Mouse (Mus musculus): ENCODE data around the gene Hook2. TPM values are rescaled to one million over a fixed set of nuclear protein-coding genes. Genes with fewer than 3 reads are reported as not detected.

Hook2 gene
- polyA plus RNA-seq, 1 experiment: 7.0 TPM

DNA sequence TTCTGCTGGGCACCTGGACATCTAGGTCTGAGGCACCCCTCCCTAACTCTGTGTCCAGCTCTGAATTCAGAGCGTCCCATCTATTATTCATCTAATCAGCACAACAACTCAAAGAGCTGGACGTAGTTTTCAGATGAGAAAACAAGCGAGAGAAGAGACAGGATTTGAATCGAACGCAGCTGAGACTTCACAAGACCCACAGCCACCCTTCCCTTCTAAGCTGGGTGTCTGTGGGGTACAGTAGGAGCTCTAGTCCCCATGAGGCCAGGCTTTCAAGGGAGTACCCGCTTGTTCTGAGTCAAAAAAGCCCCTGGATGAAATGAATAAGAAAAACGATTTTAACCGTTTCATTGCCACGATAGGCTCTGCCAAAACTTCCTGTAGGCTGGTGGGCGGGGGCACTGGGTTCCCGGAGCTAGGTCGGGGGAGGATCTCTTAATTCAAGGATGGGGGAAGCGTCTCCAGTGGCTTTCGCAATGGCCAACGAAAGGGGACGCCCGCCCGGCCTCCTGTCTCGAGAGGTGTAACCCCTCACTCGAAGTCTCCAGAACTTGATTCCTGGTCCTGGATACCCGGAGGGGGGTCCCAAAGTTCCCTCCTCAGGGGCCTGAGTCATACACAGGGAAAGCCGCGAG lies 5.2 kb upstream of the Hook2 start:
- H3K79me2 ChIP-seq (ENCODE audit: control insufficient read depth, insufficient read depth): no peaks in the 10 kb centered on the region
- TF ChIP-seq CEBPB (IDR thresholded peaks at IDR 0.05; ENCODE audit: low read depth) (peak; percentile 85), CTCF (IDR thresholded peaks at IDR 0.05; ENCODE audit: control insufficient read depth, insufficient read depth, insufficient read length) (no peak)
- no peaks in the 10 kb centered on the region for H3K36me3 ChIP-seq (ENCODE audit: control insufficient read depth, insufficient read depth)
- peak overlapping the region; percentile 16 for H3K4me3 ChIP-seq (ENCODE audit: insufficient read depth, poor library complexity, severe bottlenecking)
- no peaks in the 10 kb centered on the region for H3K27me3 ChIP-seq (ENCODE audit: control insufficient read depth, insufficient read depth, insufficient read length)
- H3K79me3 ChIP-seq (ENCODE audit: low read depth): no peaks in the 10 kb centered on the region
- peak overlapping the region; percentile 27 for H3ac ChIP-seq (ENCODE audit: control insufficient read depth, insufficient read length, low read depth)

DNA sequence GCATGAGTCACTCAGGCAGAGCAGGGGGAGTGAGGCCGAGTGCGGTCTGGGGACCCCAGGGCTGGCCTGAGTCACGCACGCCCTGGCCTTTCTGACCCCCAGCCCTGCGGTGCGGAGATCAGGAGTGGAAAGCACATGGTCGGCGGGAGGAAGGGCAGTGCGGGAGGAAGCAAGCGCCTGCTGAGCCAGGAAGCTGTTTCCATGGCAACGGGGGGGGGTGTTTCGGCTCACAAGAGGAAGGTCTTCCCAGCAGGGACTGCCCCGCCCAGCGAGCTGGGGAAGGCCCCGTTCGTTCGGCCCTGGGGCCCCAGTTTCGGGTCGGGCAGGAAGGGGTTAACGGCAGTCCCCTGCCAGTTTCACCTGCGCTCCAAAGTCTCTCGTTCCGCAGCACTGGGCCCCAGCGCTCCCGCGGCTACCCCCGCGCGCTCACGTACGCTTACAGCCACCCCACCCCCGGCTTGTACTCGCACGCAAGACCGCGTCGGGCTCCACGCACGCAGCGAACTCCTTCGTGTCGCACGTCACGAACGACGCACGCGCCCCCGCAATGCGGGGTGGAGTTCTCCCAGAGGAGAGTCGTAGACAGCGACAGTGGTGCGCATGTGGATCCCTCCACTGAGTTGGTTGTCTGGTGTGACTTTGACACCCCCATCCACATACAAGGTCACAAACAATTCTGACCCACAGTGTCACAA lies 4.6 kb upstream of the Hook2 start:
- no peaks in the 10 kb centered on the region for H3K79me3 ChIP-seq (ENCODE audit: low read depth)
- TF ChIP-seq MAX (IDR thresholded peaks at IDR 0.05): peak; percentile 94
- no peak for TF ChIP-seq CEBPB (IDR thresholded peaks at IDR 0.05; ENCODE audit: low read depth)
- TF ChIP-seq USF1 (IDR thresholded peaks at IDR 0.05; ENCODE audit: low read depth): no peak
- TF ChIP-seq MYOD1 (IDR thresholded peaks at IDR 0.05; ENCODE audit: control insufficient read depth, insufficient read length, low read depth): peak; percentile 44
- TF ChIP-seq FOSL1 (IDR thresholded peaks at IDR 0.05; ENCODE audit: insufficient read depth, low read length, poor library complexity, severe bottlenecking): peak; percentile 62
- TF ChIP-seq MYOG (IDR thresholded peaks at IDR 0.05; ENCODE audit: control insufficient read depth, extremely low read depth, insufficient read length): no peak
- no peak for TF ChIP-seq CTCF (IDR thresholded peaks at IDR 0.05; ENCODE audit: control insufficient read depth, insufficient read depth, insufficient read length)
- H3K36me3 ChIP-seq (ENCODE audit: control insufficient read depth, insufficient read depth): no peaks in the 10 kb centered on the region
- no peaks in the 10 kb centered on the region for H3K79me2 ChIP-seq (ENCODE audit: control insufficient read depth, insufficient read depth)
- peak overlapping the region; percentile 16 for H3K4me3 ChIP-seq (ENCODE audit: insufficient read depth, poor library complexity, severe bottlenecking)
- no peaks in the 10 kb centered on the region for H3K27me3 ChIP-seq (ENCODE audit: control insufficient read depth, insufficient read depth, insufficient read length)
- H3ac ChIP-seq (ENCODE audit: control insufficient read depth, insufficient read length, low read depth): peak overlapping the region; percentile 66

DNA sequence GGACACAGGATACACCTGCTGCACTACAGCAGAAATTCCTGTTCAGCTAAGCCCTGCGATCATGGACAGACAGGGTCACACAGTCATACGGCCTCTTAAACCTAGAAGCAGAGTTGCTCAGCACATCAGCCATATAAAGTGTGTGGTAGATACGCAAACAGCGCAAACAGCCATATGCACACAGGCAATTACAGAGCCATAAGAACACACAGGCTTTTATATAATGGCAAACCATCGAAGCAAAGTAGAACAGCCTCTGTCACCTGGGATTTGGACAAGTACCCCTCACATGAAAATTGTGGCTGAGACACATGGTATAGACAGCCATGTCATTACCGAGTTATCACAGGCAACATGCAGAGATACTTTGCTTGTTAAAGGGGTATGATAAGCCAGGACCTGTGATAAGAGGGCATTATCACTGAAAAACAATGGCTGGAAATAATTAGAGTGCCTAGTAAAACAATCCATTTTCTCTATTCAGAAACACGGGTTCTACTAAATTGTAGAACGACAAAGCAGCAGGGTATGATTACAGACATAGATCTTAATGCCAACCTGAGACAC lies 3.9 kb upstream of the Hook2 start:
- H3K79me3 ChIP-seq (ENCODE audit: low read depth): no peaks in the 10 kb centered on the region
- no peaks in the 10 kb centered on the region for H3K79me2 ChIP-seq (ENCODE audit: control insufficient read depth, insufficient read depth)
- no peak overlapping the region for H3K4me3 ChIP-seq (ENCODE audit: insufficient read depth, poor library complexity, severe bottlenecking)
- H3K27me3 ChIP-seq (ENCODE audit: control insufficient read depth, insufficient read depth, insufficient read length): no peaks in the 10 kb centered on the region
- no peak for TF ChIP-seq USF1 (IDR thresholded peaks at IDR 0.05; ENCODE audit: low read depth)
- no peak for TF ChIP-seq MAX (IDR thresholded peaks at IDR 0.05)
- TF ChIP-seq MYOD1 (IDR thresholded peaks at IDR 0.05; ENCODE audit: control insufficient read depth, insufficient read length, low read depth): no peak
- TF ChIP-seq FOSL1 (IDR thresholded peaks at IDR 0.05; ENCODE audit: insufficient read depth, low read length, poor library complexity, severe bottlenecking): no peak
- TF ChIP-seq CTCF (IDR thresholded peaks at IDR 0.05; ENCODE audit: control insufficient read depth, insufficient read depth, insufficient read length): no peak
- TF ChIP-seq MYOG (IDR thresholded peaks at IDR 0.05; ENCODE audit: control insufficient read depth, extremely low read depth, insufficient read length): no peak
- no peak for TF ChIP-seq CEBPB (IDR thresholded peaks at IDR 0.05; ENCODE audit: low read depth)
- H3ac ChIP-seq (ENCODE audit: control insufficient read depth, insufficient read length, low read depth): peak overlapping the region; percentile 66
- H3K36me3 ChIP-seq (ENCODE audit: control insufficient read depth, insufficient read depth): no peaks in the 10 kb centered on the region

DNA sequence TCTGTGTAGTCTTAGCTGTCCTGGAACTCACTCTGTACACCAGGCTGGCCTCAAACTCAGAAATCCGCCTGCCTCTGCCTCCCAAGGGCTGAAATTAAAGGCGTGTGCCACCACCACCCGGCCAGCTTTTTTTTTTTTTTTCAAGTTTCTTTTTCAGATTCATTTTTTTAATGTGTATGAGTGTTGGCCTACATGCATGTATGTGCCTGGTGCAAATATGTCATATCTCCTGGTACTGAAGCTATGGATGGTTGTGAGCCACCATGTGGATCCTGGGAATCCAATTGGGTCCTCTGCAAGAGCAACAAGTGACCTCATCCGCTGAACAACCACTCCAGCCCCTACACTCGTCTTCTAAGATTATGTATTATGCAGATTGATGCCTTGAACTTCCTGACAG lies 3.0 kb upstream of the Hook2 start:
- Histone ChIP-seq H3ac (ENCODE audit: control insufficient read depth, insufficient read length, low read depth) (no peak overlapping the region), H3K79me2 (ENCODE audit: control insufficient read depth, insufficient read depth) (no peaks in the 10 kb centered on the region), H3K79me3 (ENCODE audit: low read depth) (no peaks in the 10 kb centered on the region), H3K4me3 (ENCODE audit: insufficient read depth, poor library complexity, severe bottlenecking) (no peak overlapping the region), H3K36me3 (ENCODE audit: control insufficient read depth, insufficient read depth) (no peaks in the 10 kb centered on the region), H3K27me3 (ENCODE audit: control insufficient read depth, insufficient read depth, insufficient read length) (no peaks in the 10 kb centered on the region)
- no peak for TF ChIP-seq CEBPB (IDR thresholded peaks at IDR 0.05; ENCODE audit: low read depth)
- no peak for TF ChIP-seq USF1 (IDR thresholded peaks at IDR 0.05; ENCODE audit: low read depth)
- no peak for TF ChIP-seq MAX (IDR thresholded peaks at IDR 0.05)
- TF ChIP-seq MYOG (IDR thresholded peaks at IDR 0.05; ENCODE audit: control insufficient read depth, extremely low read depth, insufficient read length): no peak
- TF ChIP-seq FOSL1 (IDR thresholded peaks at IDR 0.05; ENCODE audit: insufficient read depth, low read length, poor library complexity, severe bottlenecking): no peak
- no peak for TF ChIP-seq CTCF (IDR thresholded peaks at IDR 0.05; ENCODE audit: control insufficient read depth, insufficient read depth, insufficient read length)
- TF ChIP-seq MYOD1 (IDR thresholded peaks at IDR 0.05; ENCODE audit: control insufficient read depth, insufficient read length, low read depth): no peak

DNA sequence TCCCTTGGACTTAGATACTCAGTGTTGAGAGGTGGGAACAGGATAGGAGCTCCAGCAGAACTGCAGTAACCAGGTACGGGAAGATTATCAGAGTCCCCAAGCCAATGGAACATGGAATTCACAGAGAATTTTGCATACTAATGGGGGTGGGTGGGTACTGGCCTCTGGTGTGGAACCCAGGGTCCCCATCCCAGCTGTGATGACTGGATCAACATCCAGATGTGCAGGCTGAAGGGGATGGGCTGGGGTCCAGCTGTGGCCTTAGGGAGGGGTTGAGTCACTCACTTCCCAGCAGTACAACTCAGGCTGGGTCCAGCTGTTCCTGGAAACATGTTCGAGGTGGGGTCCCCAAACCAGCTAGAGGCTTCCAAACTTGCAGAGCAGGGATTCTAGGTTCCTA lies 2.5 kb upstream of the Hook2 start:
- H3ac ChIP-seq (ENCODE audit: control insufficient read depth, insufficient read length, low read depth): no peak overlapping the region
- no peaks in the 10 kb centered on the region for H3K27me3 ChIP-seq (ENCODE audit: control insufficient read depth, insufficient read depth, insufficient read length)
- H3K36me3 ChIP-seq (ENCODE audit: control insufficient read depth, insufficient read depth): no peaks in the 10 kb centered on the region
- TF ChIP-seq MAX (IDR thresholded peaks at IDR 0.05) (no peak), MYOG (IDR thresholded peaks at IDR 0.05; ENCODE audit: control insufficient read depth, extremely low read depth, insufficient read length) (no peak), CEBPB (IDR thresholded peaks at IDR 0.05; ENCODE audit: low read depth) (no peak), USF1 (IDR thresholded peaks at IDR 0.05; ENCODE audit: low read depth) (no peak), MYOD1 (IDR thresholded peaks at IDR 0.05; ENCODE audit: control insufficient read depth, insufficient read length, low read depth) (no peak), CTCF (IDR thresholded peaks at IDR 0.05; ENCODE audit: control insufficient read depth, insufficient read depth, insufficient read length) (no peak)
- H3K4me3 ChIP-seq (ENCODE audit: insufficient read depth, poor library complexity, severe bottlenecking): no peak overlapping the region
- no peaks in the 10 kb centered on the region for H3K79me2 ChIP-seq (ENCODE audit: control insufficient read depth, insufficient read depth)
- H3K79me3 ChIP-seq (ENCODE audit: low read depth): no peaks in the 10 kb centered on the region

Data from C2C12 (cell line).